In genomic region chr3:126931884-126932506, GRCm38 (mm10) we compare ENCODE assay signal across 10 mouse cellular contexts.
DNase-seq lines count a peak whose midpoint lies in the region; ATAC-seq and TF ChIP-seq lines count a peak whose summit lies in the region.
"Had no signal": no experiment of that assay in that cellular context is flagged by ENCODE, and none has a peak within 500 bp of the region (broad histone marks: within the 10 kb centered on the region; RNA-seq: fewer than 3 reads in every experiment).

No protein-coding gene starts in this region.

- H3K4me2 ChIP-seq in hindbrain, embryonic 14.5 days (replicated peaks), result no peak overlapping the region
- H3K4me2 ChIP-seq in hindbrain, embryonic 12.5 days (replicated peaks), result no peak overlapping the region
- no peak overlapping the region for H3K4me2 ChIP-seq in forebrain, embryonic 16.5 days (ENCODE audit: low read length)
- no peak overlapping the region for H3K4me2 ChIP-seq in stomach, postnatal 0 days (replicated peaks; ENCODE audit: low read depth)
- H3K4me2 ChIP-seq: liver, embryonic 13.5 days; stomach, embryonic 15.5 days had no signal

- no peaks in the 10 kb centered on the region for H3K4me1 ChIP-seq in hindbrain, embryonic 14.5 days (replicated peaks; ENCODE audit: control insufficient read depth, insufficient read depth, low read length)
- no peaks in the 10 kb centered on the region for H3K4me1 ChIP-seq in hindbrain, embryonic 12.5 days
- H3K4me1 ChIP-seq in forebrain, embryonic 16.5 days (replicated peaks; ENCODE audit: control insufficient read depth, insufficient read depth, low read length), result no peaks in the 10 kb centered on the region
- H3K4me1 ChIP-seq in stomach, postnatal 0 days (replicated peaks; ENCODE audit: control insufficient read depth, insufficient read depth), result no peaks in the 10 kb centered on the region
- H3K4me1 ChIP-seq: liver, embryonic 13.5 days; stomach, embryonic 15.5 days had no signal

- 75% methylated on average over 4 of the region's 4 CpGs for WGBS in hindbrain, embryonic 14.5 days
- 80% methylated on average over 4 of the region's 4 CpGs for WGBS in hindbrain, embryonic 12.5 days
- WGBS in forebrain, embryonic 16.5 days, result 79% methylated on average over 4 of the region's 4 CpGs
- WGBS in stomach, postnatal 0 days, result 69% methylated on average over 4 of the region's 4 CpGs

- peak; percentile 70; the same call in 1 of the 2 replicates for ATAC-seq in hindbrain, embryonic 14.5 days (ENCODE audit: low FRiP score)
- ATAC-seq in hindbrain, embryonic 12.5 days (ENCODE audit: low FRiP score), result no peak
- ATAC-seq in forebrain, embryonic 16.5 days, result peak; percentile 67
- no peak for ATAC-seq in stomach, postnatal 0 days (ENCODE audit: low FRiP score, low TSS enrichment)

- H3K27ac ChIP-seq in hindbrain, embryonic 14.5 days, result no peak overlapping the region
- no peak overlapping the region for H3K27ac ChIP-seq in hindbrain, embryonic 12.5 days
- H3K27ac ChIP-seq in forebrain, embryonic 16.5 days (ENCODE audit: low read length), result no peak overlapping the region
- no peak overlapping the region for H3K27ac ChIP-seq in stomach, postnatal 0 days (replicated peaks)
- H3K27ac ChIP-seq: liver, embryonic 13.5 days; stomach, embryonic 15.5 days had no signal

- H3K4me3 ChIP-seq in hindbrain, embryonic 14.5 days (replicated peaks; ENCODE audit: low read length), result no peak overlapping the region
- H3K4me3 ChIP-seq in hindbrain, embryonic 12.5 days, result no peak overlapping the region
- H3K4me3 ChIP-seq in forebrain, embryonic 16.5 days (replicated peaks; ENCODE audit: low read length), result no peak overlapping the region
- H3K4me3 ChIP-seq in stomach, postnatal 0 days (ENCODE audit: low read depth, low read length), result no peak overlapping the region
- H3K4me3 ChIP-seq: liver, embryonic 13.5 days; stomach, embryonic 15.5 days had no signal

- DNase-seq in hindbrain, embryonic 14.5 days (ENCODE audit: low spot score), result no peak
- DNase-seq in right cerebral cortex, postnatal 4 days, result peak; percentile 41
- no peak for DNase-seq in right cerebral cortex, postnatal 25 days
- no peak for DNase-seq in stomach, postnatal 0 days (ENCODE audit: low spot score)
- DNase-seq in ovary, postnatal 10 days (ENCODE audit: low spot score), result no peak
- no peak for DNase-seq in heart, adult 11 months
- DNase-seq: liver, embryonic 13.5 days had no signal

- no peaks in the 10 kb centered on the region for H3K9me3 ChIP-seq in hindbrain, embryonic 14.5 days (ENCODE audit: control insufficient read depth, low read length)
- H3K9me3 ChIP-seq in hindbrain, embryonic 12.5 days (replicated peaks), result no peaks in the 10 kb centered on the region
- no peaks in the 10 kb centered on the region for H3K9me3 ChIP-seq in forebrain, embryonic 16.5 days (ENCODE audit: control insufficient read depth, low read length)
- no peaks in the 10 kb centered on the region for H3K9me3 ChIP-seq in stomach, postnatal 0 days (ENCODE audit: control insufficient read depth, low read length)
- H3K9me3 ChIP-seq: liver, embryonic 13.5 days; stomach, embryonic 15.5 days had no signal

- peaks cover 92% of the 10 kb centered on the region for H3K36me3 ChIP-seq in hindbrain, embryonic 14.5 days (replicated peaks; ENCODE audit: control insufficient read depth, insufficient read depth)
- H3K36me3 ChIP-seq in hindbrain, embryonic 12.5 days, result peaks cover 63% of the 10 kb centered on the region
- H3K36me3 ChIP-seq in forebrain, embryonic 16.5 days (ENCODE audit: control insufficient read depth, insufficient read depth), result peaks cover 50% of the 10 kb centered on the region
- no peaks in the 10 kb centered on the region for H3K36me3 ChIP-seq in stomach, postnatal 0 days (ENCODE audit: control insufficient read depth, insufficient read depth, low read length)
- H3K36me3 ChIP-seq: liver, embryonic 13.5 days had no signal

- H3K9ac ChIP-seq in hindbrain, embryonic 14.5 days, result no peak overlapping the region
- no peak overlapping the region for H3K9ac ChIP-seq in hindbrain, embryonic 12.5 days
- H3K9ac ChIP-seq in forebrain, embryonic 16.5 days (replicated peaks; ENCODE audit: low read depth, low read length), result no peak overlapping the region
- H3K9ac ChIP-seq in stomach, postnatal 0 days (ENCODE audit: low read length), result no peak overlapping the region
- H3K9ac ChIP-seq: liver, embryonic 13.5 days; stomach, embryonic 15.5 days had no signal

- peak; percentile 77 for TF ChIP-seq CTCF in stomach, postnatal 0 days (IDR thresholded peaks at IDR 0.05; ENCODE audit: low read depth)

- TF ChIP-seq EP300 in stomach, postnatal 0 days (optimal IDR thresholded peaks at IDR 0.05), result no peak

- no peaks in the 10 kb centered on the region for H3K27me3 ChIP-seq in hindbrain, embryonic 14.5 days (ENCODE audit: control insufficient read depth, insufficient read depth, low read length)
- H3K27me3 ChIP-seq in hindbrain, embryonic 12.5 days, result no peaks in the 10 kb centered on the region
- H3K27me3 ChIP-seq in forebrain, embryonic 16.5 days (replicated peaks; ENCODE audit: control insufficient read depth, insufficient read depth, low read length), result no peaks in the 10 kb centered on the region
- H3K27me3 ChIP-seq in stomach, postnatal 0 days (ENCODE audit: control insufficient read depth, insufficient read depth, low read length), result no peaks in the 10 kb centered on the region
- H3K27me3 ChIP-seq: liver, embryonic 13.5 days; stomach, embryonic 15.5 days had no signal

Comparison
In these comparisons a context has a peak if more than half of its experiments do, and no peak if none do; other contexts are left out.
1. ATAC-seq: peak in hindbrain, embryonic 14.5 days (single experiment) and forebrain, embryonic 16.5 days (single experiment); none in hindbrain, embryonic 12.5 days (single experiment) and stomach, postnatal 0 days (single experiment).